Mouse (Mus musculus) embryonic facial prominence, embryonic 13.5 days (tissue): Measurements from ENCODE around the gene Brip1. TPM values are rescaled to one million over a fixed set of nuclear protein-coding genes. Genes with fewer than 3 reads are reported as not detected.

Experiments
- ATAC-seq: fragments of 200-750 bp; cut with Nextera tagmentation; 2 replicates; pipeline ENCODE4 v1.8.0; 2017; ENCODE audit warnings: low read depth; ENCODE audit not compliant: insufficient number of reproducible peaks, insufficient read depth, low FRiP score, low TSS enrichment
- H3K27ac ChIP-seq: fragments of 300-500 bp; sonication (generic); 2 replicates; pipeline ENCODE4 v1.5.1; 2015; ENCODE audit warnings: moderate library complexity, mild to moderate bottlenecking, inconsistent platforms
- H3K27me3 ChIP-seq: fragments of 300-500 bp; sonication (generic); 2 replicates; pipeline ENCODE4 v1.6.1; 2015; ENCODE audit warnings: mild to moderate bottlenecking, inconsistent platforms
- H3K36me3 ChIP-seq: fragments of 300-500 bp; sonication (generic); 2 replicates; pipeline ENCODE4 v1.6.1; 2015; ENCODE audit warnings: mild to moderate bottlenecking, inconsistent platforms
- H3K4me1 ChIP-seq: fragments of 300-500 bp; sonication (generic); 2 replicates; pipeline ENCODE4 v1.6.1; 2015; ENCODE audit warnings: inconsistent platforms
- H3K4me2 ChIP-seq: fragments of 300-500 bp; sonication (generic); 2 replicates; pipeline ENCODE4 v1.6.1; 2015; ENCODE audit warnings: moderate library complexity, mild to moderate bottlenecking, inconsistent platforms
- H3K4me3 ChIP-seq: fragments of 300-500 bp; sonication (generic); 2 replicates; pipeline ENCODE4 v1.5.1; 2015; ENCODE audit warnings: mild to moderate bottlenecking, inconsistent platforms
- H3K9ac ChIP-seq: fragments of 300-500 bp; sonication (generic); 2 replicates; pipeline ENCODE4 v1.6.1; 2015; ENCODE audit warnings: mild to moderate bottlenecking, inconsistent platforms
- H3K9me3 ChIP-seq: fragments of 300-500 bp; sonication (generic); 2 replicates; pipeline ENCODE4 v1.6.1; 2016; ENCODE audit warnings: inconsistent platforms
- WGBS: fragments of 180-500 bp; shearing (Covaris S2); methylation state at CpG from one replicate; pipeline ENCODE4 v1.1.7; 2015; ENCODE audit warnings: mixed read lengths; 5-methylcytosine and 5-hydroxymethylcytosine counted together
- polyA plus RNA-seq: library from polyadenylated mRNA; unstranded; fragments of >200 nt; fragmentation: Nextera tagmentation; extraction: Ambion mirVana; gene quantifications from 2 replicates; pipeline ENCODE4 v1.2.1, GENCODE M21; 2015

Gene Brip1
- polyA plus RNA-seq, 1 experiment from 2014 or later: 11.1 TPM

- Histone ChIP-seq H3K9ac (no peak overlapping the region), H3K4me2 (no peak overlapping the region), H3K27ac (no peak overlapping the region), H3K36me3 (peaks cover 18% of the 10 kb centered on the region), H3K4me1 (no peaks in the 10 kb centered on the region), H3K4me3 (no peak overlapping the region), H3K27me3 (no peaks in the 10 kb centered on the region), H3K9me3 (no peaks in the 10 kb centered on the region)
- ATAC-seq: no peak
Measured at GRCm38 (mm10) chr11:86106596-86106995, 94.4 kb downstream of the Brip1 start.

GRCm38 (mm10) chr11:86101191-86101590, 99.8 kb downstream of the Brip1 start:
- H3K27me3 ChIP-seq: no peaks in the 10 kb centered on the region
- no peak overlapping the region for H3K4me2 ChIP-seq
- H3K9ac ChIP-seq: no peak overlapping the region
- H3K36me3 ChIP-seq: peaks cover 15% of the 10 kb centered on the region; the same call in 1 of the 2 replicates
- 0 out of 2 replicates have a peak, but pooled peaks cover 5% of the 10 kb centered on the region for H3K4me1 ChIP-seq
- no peak overlapping the region for H3K27ac ChIP-seq
- H3K9me3 ChIP-seq: no peaks in the 10 kb centered on the region
- no peak for ATAC-seq
- WGBS: 89% methylated on average over 6 of the region's 6 CpGs
- no peak overlapping the region for H3K4me3 ChIP-seq

GRCm38 (mm10) chr11:86099341-86099740, 101.7 kb downstream of the Brip1 start:
- H3K27me3 ChIP-seq: no peaks in the 10 kb centered on the region
- no peak overlapping the region for H3K4me3 ChIP-seq
- ATAC-seq: no peak
- H3K27ac ChIP-seq: no peak overlapping the region
- 0 out of 2 replicates have a peak, but pooled peaks cover 5% of the 10 kb centered on the region for H3K4me1 ChIP-seq
- no peaks in the 10 kb centered on the region for H3K9me3 ChIP-seq
- 55% methylated on average over 2 of the region's 2 CpGs for WGBS
- H3K4me2 ChIP-seq: no peak overlapping the region
- H3K36me3 ChIP-seq: peaks cover 15% of the 10 kb centered on the region; the same call in 1 of the 2 replicates
- no peak overlapping the region for H3K9ac ChIP-seq

- H3K36me3 ChIP-seq: no peaks in the 10 kb centered on the region
- no peaks in the 10 kb centered on the region for H3K9me3 ChIP-seq
- no peaks in the 10 kb centered on the region for H3K27me3 ChIP-seq
- no peak overlapping the region for H3K4me2 ChIP-seq
- no peak for ATAC-seq
- 0 out of 2 replicates have a peak, but pooled peaks cover 6% of the 10 kb centered on the region for H3K4me1 ChIP-seq
- no peak overlapping the region for H3K9ac ChIP-seq
- H3K27ac ChIP-seq: no peak overlapping the region
- H3K4me3 ChIP-seq: no peak overlapping the region
Measured at GRCm38 (mm10) chr11:86088815-86089214, 112.2 kb downstream of the Brip1 start.

- ATAC-seq: no peak
- no peak overlapping the region for H3K9ac ChIP-seq
- H3K27ac ChIP-seq: no peak overlapping the region
- H3K4me1 ChIP-seq: 0 out of 2 replicates have a peak, but pooled peaks cover 6% of the 10 kb centered on the region
- H3K9me3 ChIP-seq: no peaks in the 10 kb centered on the region
- WGBS: 72% methylated on average over 4 of the region's 4 CpGs
- H3K36me3 ChIP-seq: no peaks in the 10 kb centered on the region
- H3K4me3 ChIP-seq: no peak overlapping the region
- no peaks in the 10 kb centered on the region for H3K27me3 ChIP-seq
- no peak overlapping the region for H3K4me2 ChIP-seq
Measured at GRCm38 (mm10) chr11:86084522-86084921, 116.5 kb downstream of the Brip1 start.

GRCm38 (mm10) chr11:86078025-86078424, 123.0 kb downstream of the Brip1 start:
- H3K27me3 ChIP-seq: no peaks in the 10 kb centered on the region
- H3K4me2 ChIP-seq: no peak overlapping the region
- no peak overlapping the region for H3K9ac ChIP-seq
- no peak overlapping the region for H3K4me3 ChIP-seq
- H3K36me3 ChIP-seq: peaks cover 11% of the 10 kb centered on the region
- H3K9me3 ChIP-seq: no peaks in the 10 kb centered on the region
- 78% methylated on average over 8 of the region's 8 CpGs for WGBS
- no peak overlapping the region for H3K27ac ChIP-seq
- ATAC-seq: no peak
- no peaks in the 10 kb centered on the region for H3K4me1 ChIP-seq

GRCm38 (mm10) chr11:86076966-86077365, 124.0 kb downstream of the Brip1 start:
- H3K27me3 ChIP-seq: no peaks in the 10 kb centered on the region
- no peak overlapping the region for H3K4me2 ChIP-seq
- no peak overlapping the region for H3K9ac ChIP-seq
- WGBS: 87% methylated on average over 7 of the region's 7 CpGs
- ATAC-seq: no peak
- no peaks in the 10 kb centered on the region for H3K9me3 ChIP-seq
- H3K36me3 ChIP-seq: peaks cover 11% of the 10 kb centered on the region
- H3K4me1 ChIP-seq: no peaks in the 10 kb centered on the region
- no peak overlapping the region for H3K27ac ChIP-seq
- no peak overlapping the region for H3K4me3 ChIP-seq

GRCm38 (mm10) chr11:86076403-86076802, 124.6 kb downstream of the Brip1 start:
- WGBS: 93% methylated on average over 5 of the region's 5 CpGs
- H3K27ac ChIP-seq: no peak overlapping the region
- no peak for ATAC-seq
- H3K4me3 ChIP-seq: no peak overlapping the region
- H3K27me3 ChIP-seq: no peaks in the 10 kb centered on the region
- H3K9ac ChIP-seq: no peak overlapping the region
- H3K36me3 ChIP-seq: peaks cover 11% of the 10 kb centered on the region
- H3K4me2 ChIP-seq: no peak overlapping the region
- H3K9me3 ChIP-seq: no peaks in the 10 kb centered on the region
- H3K4me1 ChIP-seq: no peaks in the 10 kb centered on the region

GRCm38 (mm10) chr11:86075371-86075770, 125.6 kb downstream of the Brip1 start:
- WGBS: 83% methylated on average over 1 of the region's 1 CpGs
- Histone ChIP-seq H3K4me1 (no peaks in the 10 kb centered on the region), H3K4me3 (no peak overlapping the region), H3K9me3 (no peaks in the 10 kb centered on the region), H3K4me2 (no peak overlapping the region), H3K9ac (no peak overlapping the region), H3K27ac (no peak overlapping the region), H3K27me3 (no peaks in the 10 kb centered on the region), H3K36me3 (peaks cover 11% of the 10 kb centered on the region)
- no peak for ATAC-seq

GRCm38 (mm10) chr11:86068651-86069050, 132.3 kb downstream of the Brip1 start:
- 63% methylated on average over 6 of the region's 6 CpGs for WGBS
- Histone ChIP-seq H3K4me2 (no peak overlapping the region), H3K36me3 (0 out of 2 replicates have a peak, but pooled peaks cover 4% of the 10 kb centered on the region), H3K4me3 (no peak overlapping the region), H3K27ac (no peak overlapping the region), H3K27me3 (no peaks in the 10 kb centered on the region), H3K4me1 (no peaks in the 10 kb centered on the region), H3K9me3 (no peaks in the 10 kb centered on the region), H3K9ac (no peak overlapping the region)
- no peak for ATAC-seq

GRCm38 (mm10) chr11:86067154-86067553, 133.8 kb downstream of the Brip1 start:
- 62% methylated on average over 8 of the region's 8 CpGs for WGBS
- no peak for ATAC-seq
- Histone ChIP-seq H3K4me1 (no peaks in the 10 kb centered on the region), H3K4me2 (no peak overlapping the region), H3K9me3 (no peaks in the 10 kb centered on the region), H3K9ac (no peak overlapping the region), H3K36me3 (0 out of 2 replicates have a peak, but pooled peaks cover 3% of the 10 kb centered on the region), H3K4me3 (no peak overlapping the region), H3K27ac (no peak overlapping the region), H3K27me3 (no peaks in the 10 kb centered on the region)

GRCm38 (mm10) chr11:86064881-86065280, 136.1 kb downstream of the Brip1 start:
- H3K4me3 ChIP-seq: no peak overlapping the region
- no peaks in the 10 kb centered on the region for H3K9me3 ChIP-seq
- no peaks in the 10 kb centered on the region for H3K27me3 ChIP-seq
- peaks cover 3% of the 10 kb centered on the region; the same call in 1 of the 2 replicates for H3K36me3 ChIP-seq
- WGBS: 89% methylated on average over 5 of the region's 5 CpGs
- no peak for ATAC-seq
- H3K4me2 ChIP-seq: no peak overlapping the region
- H3K4me1 ChIP-seq: no peaks in the 10 kb centered on the region
- H3K9ac ChIP-seq: no peak overlapping the region
- no peak overlapping the region for H3K27ac ChIP-seq
